Mouse (Mus musculus): ENCODE measurements at regions not wholly inside any gene's neighbourhood (a gene's known extent, or its start where the extent isn't known, plus 50 kb on each side); places are given as distances from the start of the nearest gene placed in this dataset.

- TF ChIP-seq POLR2A (IDR thresholded peaks at IDR 0.05; ENCODE audit: low read depth, low read length) (no peak), CTCF (IDR thresholded peaks at IDR 0.05; ENCODE audit: borderline replicate concordance, insufficient read depth, low read length) (no peak)
Observed at GRCm38 (mm10) chr7:129766087-129766834, 174.6 kb downstream of the Wdr11 start.

All from embryonic fibroblast, embryonic 13.5 days (primary cell).